Mouse (Mus musculus) thymus, adult 2 months (tissue): ENCODE results near the gene Med26.

Experiments
- CTCF ChIP-seq: fragments of 200-500 bp; IDR thresholded peaks from 2 replicates; pipeline ENCODE4 v1.5.1; 2012; ENCODE audit warnings: mild to moderate bottlenecking, control low read depth, low read length, moderate library complexity, borderline replicate concordance; ENCODE audit not compliant: control insufficient read depth, poor library complexity, insufficient read depth; ENCODE audit errors: extremely low read depth
- POLR2A ChIP-seq: fragments of 200-500 bp; IDR thresholded peaks from 2 replicates; pipeline ENCODE4 v1.6.1; 2012; ENCODE audit warnings: mild to moderate bottlenecking, low read length, control low read depth, moderate library complexity; ENCODE audit not compliant: control insufficient read depth, poor library complexity, insufficient read depth; ENCODE audit errors: extremely low read depth

DNA sequence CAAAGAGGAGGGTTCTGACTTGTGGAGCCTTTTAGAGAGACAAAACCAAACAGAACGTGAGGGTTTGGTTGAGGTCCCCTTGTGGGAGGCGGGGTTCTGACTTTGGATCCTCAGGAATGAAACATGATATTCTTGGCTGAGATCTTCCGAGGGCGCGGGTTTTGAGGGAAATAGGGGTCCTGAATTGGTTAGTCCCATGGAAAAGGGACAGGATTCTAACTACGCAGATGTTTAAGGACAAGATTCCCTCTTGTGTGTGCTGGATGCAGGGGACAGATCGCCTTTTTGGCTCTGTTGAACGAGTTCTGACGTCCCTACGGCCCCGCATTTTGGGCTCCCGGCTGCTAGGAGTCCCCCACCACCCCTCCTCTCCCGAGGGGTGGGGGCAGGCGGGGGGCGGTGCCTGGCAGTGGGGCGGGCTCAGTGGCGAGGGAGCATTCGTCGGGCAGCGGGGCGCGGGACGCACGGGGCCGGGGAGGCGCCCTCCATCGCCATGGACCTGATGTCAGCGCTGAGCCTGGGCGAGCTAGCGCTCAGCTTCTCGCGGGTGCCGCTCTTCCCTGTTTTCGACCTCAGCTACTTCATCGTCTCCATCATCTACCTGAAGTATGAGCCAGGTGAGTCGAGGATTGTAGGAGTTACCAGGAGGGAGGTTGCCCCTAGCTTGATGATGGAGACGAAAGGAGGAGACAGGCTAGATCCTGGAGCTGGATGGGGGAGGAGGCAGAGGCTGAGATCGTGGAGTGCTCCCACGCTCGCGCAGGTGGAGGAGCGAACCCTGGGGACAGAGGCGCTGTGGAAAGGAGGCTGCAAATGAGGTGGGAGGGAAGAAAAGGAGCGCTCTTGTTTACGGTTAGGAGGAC lies 23.8 kb upstream of the Med26 start, which contains the start of gene Tmem38a:
- no peak for TF ChIP-seq CTCF
- peak; percentile 60; the same call in 1 of the 2 replicates for TF ChIP-seq POLR2A
